Mouse (Mus musculus): ENCODE measurements around the gene Uts2. TPM values are rescaled to one million over a fixed set of nuclear protein-coding genes. Genes with fewer than 3 reads are reported as not detected.
A peak's percentile ranks its signal among the peaks of the same experiment; 100 is the strongest.

The Uts2 gene
- polyA plus RNA-seq, 1 experiment from 2014 or later: not detected

DNA sequence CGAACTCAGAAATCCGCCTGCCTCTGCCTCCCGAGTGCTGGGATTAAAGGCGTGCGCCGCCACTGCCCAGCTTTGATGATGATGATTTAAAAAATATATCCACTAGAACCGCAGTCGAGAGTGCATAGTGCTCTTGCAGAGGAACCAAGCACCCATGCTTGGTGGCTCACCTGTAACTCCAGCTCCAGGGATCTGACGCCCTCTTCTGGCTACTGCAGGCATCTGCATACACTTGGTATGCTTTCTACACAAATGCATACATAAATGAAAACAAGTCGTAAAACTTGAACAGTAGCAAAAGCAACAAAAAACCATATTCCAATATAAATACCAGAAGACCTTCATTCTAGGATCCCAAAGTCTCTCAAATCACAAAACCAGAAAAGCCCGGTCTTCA lies 31.3 kb upstream of the Uts2 start:
- WGBS: 71% methylated on average over 11 of the region's 11 CpGs
- DNase-seq (ENCODE audit: low spot score): no peak
- no peak overlapping the region for H3K27ac ChIP-seq (ENCODE audit: low read depth, low read length)

DNA sequence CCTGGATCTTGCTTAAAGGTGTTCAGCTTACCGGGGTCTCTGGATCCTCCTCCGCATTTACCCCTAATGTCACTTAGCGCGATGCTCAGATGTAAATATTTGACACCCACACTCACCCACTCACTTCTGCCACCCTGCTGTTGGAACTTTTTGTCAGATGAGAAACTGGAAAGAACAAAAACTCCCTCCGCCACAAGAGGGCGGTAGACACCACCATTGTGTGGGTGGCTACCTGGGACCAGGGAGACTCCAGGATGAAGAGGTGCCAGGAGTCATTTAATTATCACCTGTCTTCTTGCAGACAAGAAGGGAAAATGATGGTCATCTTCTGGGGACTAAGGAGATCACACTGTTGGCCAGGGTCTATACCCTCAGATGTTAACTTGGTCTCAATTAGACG lies 30.3 kb upstream of the Uts2 start:
- H3K27me3 ChIP-seq (ENCODE audit: control insufficient read depth, insufficient read depth, low read length): no peaks in the 10 kb centered on the region
- ATAC-seq (replicated peaks; ENCODE audit: low FRiP score) (no peak), DNase-seq (ENCODE audit: low spot score) (peak; percentile 72)
- no peaks in the 10 kb centered on the region for H3K4me1 ChIP-seq (replicated peaks; ENCODE audit: control insufficient read depth, insufficient read depth, low read length)
- H3K27ac ChIP-seq (ENCODE audit: low read depth, low read length): no peak overlapping the region
- H3K9me3 ChIP-seq (ENCODE audit: control insufficient read depth, low read length): no peaks in the 10 kb centered on the region
- H3K36me3 ChIP-seq (ENCODE audit: control insufficient read depth, insufficient read depth, low read length): no peaks in the 10 kb centered on the region
- 24% methylated on average over 7 of the region's 7 CpGs for WGBS
- H3K9ac ChIP-seq (ENCODE audit: low read length): no peak overlapping the region
- no peak overlapping the region for H3K4me3 ChIP-seq (ENCODE audit: low read depth, low read length)
- H3K4me2 ChIP-seq (ENCODE audit: low read depth, low read length, severe bottlenecking): no peak overlapping the region

More for the DNA sequence above, 31.3 kb upstream of the Uts2 start:
- no peak overlapping the region for H3K4me2 ChIP-seq (ENCODE audit: low read depth, low read length, severe bottlenecking)
- no peaks in the 10 kb centered on the region for H3K36me3 ChIP-seq (ENCODE audit: control insufficient read depth, insufficient read depth, low read length)
- H3K9me3 ChIP-seq (ENCODE audit: control insufficient read depth, low read length): no peaks in the 10 kb centered on the region
- H3K27me3 ChIP-seq (ENCODE audit: control insufficient read depth, insufficient read depth, low read length): no peaks in the 10 kb centered on the region
- no peak overlapping the region for H3K9ac ChIP-seq (ENCODE audit: low read length)
- no peak for ATAC-seq (replicated peaks; ENCODE audit: low FRiP score)
- H3K4me3 ChIP-seq (ENCODE audit: low read depth, low read length): no peak overlapping the region
- no peaks in the 10 kb centered on the region for H3K4me1 ChIP-seq (replicated peaks; ENCODE audit: control insufficient read depth, insufficient read depth, low read length)

DNA sequence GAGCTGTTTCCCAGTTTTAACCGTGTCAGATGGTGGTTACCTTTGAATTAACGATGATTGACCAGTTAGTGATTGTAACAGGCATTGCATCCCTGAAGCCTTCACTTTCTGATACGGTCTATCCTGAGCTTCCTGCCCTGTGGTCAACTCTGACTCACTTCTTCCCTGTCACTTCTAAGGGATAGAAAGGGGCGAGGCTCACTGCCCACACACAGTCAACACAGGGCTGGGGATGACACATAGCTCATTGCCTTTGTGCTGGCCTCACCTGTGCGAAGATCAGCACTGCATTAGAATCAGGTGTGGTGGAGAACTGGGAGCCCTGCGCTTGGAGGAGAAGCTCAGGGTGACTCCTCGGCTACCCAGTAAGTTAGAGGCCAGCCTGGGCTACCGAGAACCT lies 27.9 kb upstream of the Uts2 start:
- no peak overlapping the region for H3K4me2 ChIP-seq (ENCODE audit: low read depth, low read length, severe bottlenecking)
- no peaks in the 10 kb centered on the region for H3K27me3 ChIP-seq (ENCODE audit: control insufficient read depth, insufficient read depth, low read length)
- DNase-seq (ENCODE audit: low spot score) (no peak), ATAC-seq (replicated peaks; ENCODE audit: low FRiP score) (no peak)
- no peak overlapping the region for H3K9ac ChIP-seq (ENCODE audit: low read length)
- H3K27ac ChIP-seq (ENCODE audit: low read depth, low read length): no peak overlapping the region
- WGBS: 88% methylated on average over 8 of the region's 8 CpGs
- H3K4me1 ChIP-seq (replicated peaks; ENCODE audit: control insufficient read depth, insufficient read depth, low read length): no peaks in the 10 kb centered on the region
- H3K36me3 ChIP-seq (ENCODE audit: control insufficient read depth, insufficient read depth, low read length): no peaks in the 10 kb centered on the region
- no peak overlapping the region for H3K4me3 ChIP-seq (ENCODE audit: low read depth, low read length)
- no peaks in the 10 kb centered on the region for H3K9me3 ChIP-seq (ENCODE audit: control insufficient read depth, low read length)

DNA sequence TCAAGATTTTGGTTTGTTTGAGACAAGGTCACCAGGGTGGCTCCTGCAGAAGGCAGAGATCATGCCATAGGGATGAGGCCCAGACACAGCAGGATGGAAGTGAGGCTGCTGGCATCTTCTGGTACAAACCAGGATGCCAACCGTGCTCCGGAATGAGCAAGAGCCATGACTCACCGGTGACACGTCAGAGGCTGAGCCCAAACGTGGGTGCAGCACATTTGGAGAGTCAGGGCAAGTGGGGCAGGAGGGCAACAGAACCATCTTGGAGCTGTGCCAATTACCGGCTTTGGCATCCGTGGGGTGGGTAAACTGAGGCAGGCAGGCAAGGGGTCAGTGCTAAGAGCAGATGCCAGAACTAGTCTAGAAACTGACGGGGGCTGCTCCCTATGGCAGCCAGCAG lies 23.6 kb upstream of the Uts2 start:
- H3K4me1 ChIP-seq (replicated peaks; ENCODE audit: control insufficient read depth, insufficient read depth, low read length): no peaks in the 10 kb centered on the region
- H3K36me3 ChIP-seq (ENCODE audit: control insufficient read depth, insufficient read depth, low read length): no peaks in the 10 kb centered on the region
- H3K4me3 ChIP-seq (ENCODE audit: low read depth, low read length): no peak overlapping the region
- no peaks in the 10 kb centered on the region for H3K9me3 ChIP-seq (ENCODE audit: control insufficient read depth, low read length)
- no peak overlapping the region for H3K4me2 ChIP-seq (ENCODE audit: low read depth, low read length, severe bottlenecking)
- WGBS: 84% methylated on average over 8 of the region's 8 CpGs
- DNase-seq (ENCODE audit: low spot score) (no peak), ATAC-seq (replicated peaks; ENCODE audit: low FRiP score) (no peak)
- H3K27me3 ChIP-seq (ENCODE audit: control insufficient read depth, insufficient read depth, low read length): no peaks in the 10 kb centered on the region
- H3K27ac ChIP-seq (ENCODE audit: low read depth, low read length): no peak overlapping the region
- no peak overlapping the region for H3K9ac ChIP-seq (ENCODE audit: low read length)

DNA sequence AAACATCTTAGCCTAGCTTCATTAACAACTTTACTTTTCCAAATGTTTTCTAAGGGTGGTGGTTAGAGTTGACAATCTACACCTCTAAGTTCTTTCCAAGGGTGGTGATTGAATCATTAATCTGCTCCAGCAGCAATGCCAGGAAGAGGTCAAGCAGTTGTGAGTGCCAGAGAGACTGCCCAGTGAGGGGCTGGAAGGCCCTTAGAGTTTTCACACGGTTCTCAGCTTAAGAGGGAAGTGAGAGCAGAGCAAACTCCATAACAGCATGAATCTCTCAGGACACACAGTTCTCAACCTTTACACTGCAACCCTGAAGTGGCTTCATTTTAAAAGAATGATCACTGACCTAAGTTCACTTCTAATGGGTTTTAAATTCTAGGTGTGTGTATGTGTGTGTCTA lies 21.8 kb upstream of the Uts2 start:
- no peak for ATAC-seq (replicated peaks; ENCODE audit: low FRiP score)
- Histone ChIP-seq H3K4me3 (ENCODE audit: low read depth, low read length) (no peak overlapping the region), H3K4me2 (ENCODE audit: low read depth, low read length, severe bottlenecking) (no peak overlapping the region), H3K27me3 (ENCODE audit: control insufficient read depth, insufficient read depth, low read length) (no peaks in the 10 kb centered on the region), H3K9me3 (ENCODE audit: control insufficient read depth, low read length) (no peaks in the 10 kb centered on the region), H3K9ac (ENCODE audit: low read length) (no peak overlapping the region), H3K36me3 (ENCODE audit: control insufficient read depth, insufficient read depth, low read length) (no peaks in the 10 kb centered on the region), H3K4me1 (replicated peaks; ENCODE audit: control insufficient read depth, insufficient read depth, low read length) (no peaks in the 10 kb centered on the region), H3K27ac (ENCODE audit: low read depth, low read length) (no peak overlapping the region)
- no peak for DNase-seq (ENCODE audit: low spot score)
- WGBS: 52% methylated on average over 1 of the region's 1 CpGs

DNA sequence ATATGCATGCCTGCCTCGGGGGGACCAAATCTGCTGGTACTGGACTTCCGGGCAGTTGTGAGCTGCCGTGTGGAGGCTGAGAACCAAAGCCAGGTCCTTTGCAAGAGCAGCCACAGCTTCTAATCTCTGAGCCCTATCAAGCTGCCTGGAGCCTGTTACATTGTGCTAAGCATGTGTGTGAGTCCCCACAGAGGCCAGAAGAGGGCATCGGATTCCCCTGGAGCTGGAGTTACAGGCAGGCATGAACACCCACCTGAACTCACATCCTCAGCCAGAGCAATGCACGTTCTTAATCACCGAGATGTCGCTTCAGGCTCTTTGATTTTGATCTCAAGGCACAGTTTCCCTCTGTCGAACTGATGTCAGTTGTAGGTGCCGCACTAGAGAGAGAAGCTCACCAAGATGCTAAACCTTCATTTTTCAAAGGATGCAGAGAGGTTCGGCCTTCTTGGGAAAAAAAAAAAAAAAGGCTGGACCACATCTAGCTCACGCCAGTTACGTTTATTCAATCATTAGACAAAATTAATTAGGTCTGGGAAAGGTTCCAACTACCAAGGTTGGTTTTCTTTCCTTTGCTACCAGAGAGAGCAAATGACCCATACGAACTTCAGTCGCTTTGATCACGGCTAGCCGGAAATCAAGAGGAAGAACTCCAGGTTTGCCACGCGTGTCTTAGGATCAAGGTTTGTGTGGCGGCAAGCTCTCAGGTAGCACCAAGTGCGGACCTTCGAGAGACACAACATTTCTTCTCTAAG lies 18.6 kb upstream of the Uts2 start:
- H3K27ac ChIP-seq (ENCODE audit: low read depth, low read length): no peak overlapping the region
- no peaks in the 10 kb centered on the region for H3K27me3 ChIP-seq (ENCODE audit: control insufficient read depth, insufficient read depth, low read length)
- H3K9ac ChIP-seq (ENCODE audit: low read length): no peak overlapping the region
- ATAC-seq (replicated peaks; ENCODE audit: low FRiP score) (no peak), DNase-seq (ENCODE audit: low spot score) (no peak)
- no peak overlapping the region for H3K4me2 ChIP-seq (ENCODE audit: low read depth, low read length, severe bottlenecking)
- H3K9me3 ChIP-seq (ENCODE audit: control insufficient read depth, low read length): no peaks in the 10 kb centered on the region
- no peaks in the 10 kb centered on the region for H3K4me1 ChIP-seq (replicated peaks; ENCODE audit: control insufficient read depth, insufficient read depth, low read length)
- 90% methylated on average over 21 of the region's 21 CpGs for WGBS
- no peaks in the 10 kb centered on the region for H3K36me3 ChIP-seq (ENCODE audit: control insufficient read depth, insufficient read depth, low read length)
- H3K4me3 ChIP-seq (ENCODE audit: low read depth, low read length): no peak overlapping the region

DNA sequence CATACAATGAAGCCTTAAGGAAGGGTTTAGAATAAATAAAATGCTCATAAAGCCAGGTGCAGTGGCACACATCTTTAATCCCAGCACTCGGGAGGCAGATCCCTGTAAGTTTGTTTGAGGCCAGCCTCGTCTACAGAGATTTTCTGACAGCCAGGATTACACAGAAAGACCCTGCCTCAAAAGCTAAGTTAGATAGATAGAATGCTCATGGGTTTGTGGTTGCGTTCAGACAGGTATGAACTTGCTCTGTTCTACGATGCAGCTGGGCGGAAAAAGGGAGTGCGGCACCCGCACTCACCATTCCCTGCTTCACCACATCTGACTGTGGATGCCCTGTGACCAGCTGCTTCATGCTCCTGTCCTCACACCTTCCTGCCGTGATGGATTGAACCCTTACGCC lies 17.4 kb upstream of the Uts2 start:
- no peak overlapping the region for H3K27ac ChIP-seq (ENCODE audit: low read depth, low read length)
- H3K27me3 ChIP-seq (ENCODE audit: control insufficient read depth, insufficient read depth, low read length): no peaks in the 10 kb centered on the region
- no peak overlapping the region for H3K4me3 ChIP-seq (ENCODE audit: low read depth, low read length)
- H3K36me3 ChIP-seq (ENCODE audit: control insufficient read depth, insufficient read depth, low read length): no peaks in the 10 kb centered on the region
- 86% methylated on average over 9 of the region's 9 CpGs for WGBS
- H3K4me1 ChIP-seq (replicated peaks; ENCODE audit: control insufficient read depth, insufficient read depth, low read length): no peaks in the 10 kb centered on the region
- DNase-seq (ENCODE audit: low spot score) (no peak), ATAC-seq (replicated peaks; ENCODE audit: low FRiP score) (no peak)
- no peaks in the 10 kb centered on the region for H3K9me3 ChIP-seq (ENCODE audit: control insufficient read depth, low read length)
- no peak overlapping the region for H3K9ac ChIP-seq (ENCODE audit: low read length)
- no peak overlapping the region for H3K4me2 ChIP-seq (ENCODE audit: low read depth, low read length, severe bottlenecking)

DNA sequence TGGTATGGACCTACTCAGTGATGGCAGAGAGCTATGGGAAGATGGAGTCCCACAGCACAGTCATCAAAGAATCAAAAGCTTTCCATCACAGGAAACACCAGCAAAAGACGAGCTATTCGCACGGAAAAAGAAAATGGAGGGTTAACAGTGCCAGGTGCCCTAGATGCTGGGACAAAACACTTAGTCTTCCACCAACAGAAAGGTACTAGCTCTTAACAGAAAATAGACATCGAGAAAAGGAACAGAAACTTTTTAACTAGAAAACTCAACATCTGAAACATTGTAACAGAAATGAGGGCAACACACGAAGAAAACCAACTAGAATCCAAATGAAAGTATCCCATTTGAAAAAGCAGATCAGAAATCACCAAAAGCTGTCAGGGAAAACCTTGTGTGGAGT lies 16.7 kb upstream of the Uts2 start:
- 90% methylated on average over 5 of the region's 5 CpGs for WGBS
- DNase-seq (ENCODE audit: low spot score) (no peak), ATAC-seq (replicated peaks; ENCODE audit: low FRiP score) (no peak)
- Histone ChIP-seq H3K36me3 (ENCODE audit: control insufficient read depth, insufficient read depth, low read length) (no peaks in the 10 kb centered on the region), H3K27me3 (ENCODE audit: control insufficient read depth, insufficient read depth, low read length) (no peaks in the 10 kb centered on the region), H3K4me3 (ENCODE audit: low read depth, low read length) (no peak overlapping the region), H3K4me1 (replicated peaks; ENCODE audit: control insufficient read depth, insufficient read depth, low read length) (no peaks in the 10 kb centered on the region), H3K4me2 (ENCODE audit: low read depth, low read length, severe bottlenecking) (no peak overlapping the region), H3K9ac (ENCODE audit: low read length) (no peak overlapping the region), H3K27ac (ENCODE audit: low read depth, low read length) (no peak overlapping the region), H3K9me3 (ENCODE audit: control insufficient read depth, low read length) (no peaks in the 10 kb centered on the region)

DNA sequence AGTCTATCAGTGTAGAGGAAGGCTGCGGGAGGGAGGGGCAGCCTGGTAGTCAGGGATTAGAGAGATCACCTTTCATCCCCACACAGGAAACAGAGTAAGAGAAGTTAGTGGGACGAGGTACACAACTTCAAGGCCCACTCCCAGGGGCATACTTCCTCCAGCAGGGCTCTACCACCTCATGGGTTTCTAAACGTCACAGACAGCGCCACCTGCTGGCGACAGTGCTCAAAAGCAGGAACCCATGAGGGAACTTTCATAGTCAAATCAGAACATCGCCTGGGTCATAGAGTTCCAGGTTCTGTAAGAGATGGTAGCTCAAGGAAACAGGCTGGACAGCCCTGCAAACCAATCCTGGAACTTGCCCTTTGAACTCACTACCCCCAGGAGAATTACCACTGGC lies 6.7 kb upstream of the Uts2 start:
- ATAC-seq (replicated peaks; ENCODE audit: low FRiP score) (no peak), DNase-seq (ENCODE audit: low spot score) (peak; percentile 57)
- Histone ChIP-seq H3K4me2 (ENCODE audit: low read depth, low read length, severe bottlenecking) (no peak overlapping the region), H3K4me1 (replicated peaks; ENCODE audit: control insufficient read depth, insufficient read depth, low read length) (no peaks in the 10 kb centered on the region), H3K27me3 (ENCODE audit: control insufficient read depth, insufficient read depth, low read length) (no peaks in the 10 kb centered on the region), H3K9me3 (ENCODE audit: control insufficient read depth, low read length) (no peaks in the 10 kb centered on the region), H3K4me3 (ENCODE audit: low read depth, low read length) (no peak overlapping the region), H3K36me3 (ENCODE audit: control insufficient read depth, insufficient read depth, low read length) (no peaks in the 10 kb centered on the region), H3K27ac (ENCODE audit: low read depth, low read length) (no peak overlapping the region), H3K9ac (ENCODE audit: low read length) (no peak overlapping the region)
- 49% methylated on average over 6 of the region's 6 CpGs for WGBS

Measured in forebrain, embryonic 11.5 days (tissue).